Mouse (Mus musculus) cerebellum, adult (tissue): ENCODE data around the gene Tmem132b.
"Not testable (repeated sequence)": the region's sequence is repeated elsewhere in the genome, so short reads cannot be mapped to it uniquely, and the experiment has no call there.

Source experiments
- ATAC-seq: cut with Nextera tagmentation; 2 replicates; pipeline ENCODE4 v1.9.2; 2017; ENCODE audit warnings: mild to moderate bottlenecking, moderate library complexity, mixed read lengths; ENCODE audit not compliant: insufficient number of reproducible peaks, low FRiP score, low TSS enrichment

Gene Tmem132b

GRCm38 (mm10) chr5:125531634-125532033, at the start of gene Tmem132b:
Gene Tmem132b (plus strand): TSS chr5:125531774.
- ATAC-seq = no peak

GRCm38 (mm10) chr5:125482474-125482873, 49.1 kb upstream of the Tmem132b start:
- no peak for ATAC-seq

DNA sequence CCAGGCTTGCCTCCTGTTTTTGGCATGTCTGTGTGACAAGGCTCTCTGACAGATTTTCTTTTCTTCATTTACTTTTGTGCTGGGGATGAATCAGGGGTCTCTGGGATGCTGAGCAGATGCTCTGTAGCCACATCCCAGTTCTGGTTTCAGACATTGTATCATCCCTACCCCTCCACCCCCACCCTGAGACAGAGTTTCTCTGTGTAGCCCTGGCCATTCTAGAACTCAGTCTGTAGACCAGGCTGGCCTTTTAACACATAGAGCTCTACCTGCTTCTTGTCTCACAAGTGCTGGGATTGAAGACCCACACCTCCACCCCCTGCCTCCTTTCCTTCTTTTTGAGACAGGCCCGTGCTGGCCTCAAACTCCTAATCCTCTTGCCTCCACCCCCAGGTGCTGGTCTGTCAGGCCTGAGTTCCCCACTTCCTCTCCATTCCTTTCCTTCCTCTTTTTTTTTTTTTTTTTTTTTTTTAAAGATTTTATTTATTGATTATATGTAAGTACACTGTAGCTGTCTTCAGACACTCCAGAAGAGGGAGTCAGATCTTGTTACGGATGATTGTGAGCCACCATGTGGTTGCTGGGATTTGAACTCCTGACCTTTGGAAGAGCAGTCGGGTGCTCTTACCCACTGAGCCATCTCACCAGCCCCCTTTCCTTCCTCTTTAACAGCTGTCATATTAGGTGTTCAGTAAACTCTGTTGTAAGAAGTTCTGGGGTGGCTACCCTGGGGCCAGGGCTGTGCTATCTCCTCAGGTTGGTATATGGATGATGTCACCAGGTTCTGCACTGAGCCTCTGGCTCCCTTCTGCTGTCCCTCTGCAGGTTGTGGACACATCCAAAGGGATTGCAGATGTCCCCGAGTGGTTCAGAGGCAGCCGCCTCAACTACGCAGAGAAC, 47.6 kb upstream of the Tmem132b start:
- ATAC-seq = no peak

DNA sequence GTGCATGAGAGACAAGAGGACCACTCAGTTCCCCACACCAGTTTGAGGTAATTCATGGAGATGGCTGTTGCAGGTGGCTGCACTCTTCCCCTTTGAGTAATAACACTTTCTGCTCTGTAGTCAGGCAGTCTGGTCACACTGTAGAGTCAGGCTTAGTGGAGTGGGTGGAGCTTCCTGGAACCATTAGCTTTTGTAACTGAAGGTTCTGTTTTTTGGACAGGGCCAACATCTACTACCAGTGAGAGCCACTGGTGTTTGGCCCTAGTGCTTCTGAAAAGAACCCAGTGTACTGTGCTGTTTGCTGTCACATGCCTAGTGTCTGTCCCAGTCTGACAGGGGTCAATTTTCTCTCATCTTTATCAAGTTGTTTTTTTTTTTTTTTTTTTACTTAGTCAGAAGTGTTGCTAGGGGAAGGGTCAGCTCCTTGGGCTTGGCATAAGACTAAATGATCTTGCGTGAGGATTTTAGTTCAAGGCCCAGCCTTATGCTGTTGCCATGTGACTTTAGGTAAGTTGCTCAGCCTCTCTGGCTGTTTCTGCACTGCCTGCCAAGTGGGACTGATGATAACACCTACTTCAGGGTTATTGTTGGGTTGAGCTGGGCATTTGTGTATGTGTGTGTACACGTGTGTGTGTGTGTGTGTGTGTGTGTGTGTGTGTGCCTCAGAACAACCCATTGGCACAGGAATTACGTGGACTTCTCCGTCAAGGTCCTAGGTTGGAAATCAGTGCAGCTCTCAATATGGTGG, 46.4 kb upstream of the Tmem132b start:
- no peak for ATAC-seq

GRCm38 (mm10) chr5:125486088-125486487, 45.5 kb upstream of the Tmem132b start:
- ATAC-seq = no peak

- ATAC-seq = peak; percentile 54
These were observed 44.0 kb upstream of the Tmem132b start for GRCm38 (mm10) chr5:125487375-125488115.

GRCm38 (mm10) chr5:125488116-125488455, 43.5 kb upstream of the Tmem132b start:
- ATAC-seq = no peak

DNA sequence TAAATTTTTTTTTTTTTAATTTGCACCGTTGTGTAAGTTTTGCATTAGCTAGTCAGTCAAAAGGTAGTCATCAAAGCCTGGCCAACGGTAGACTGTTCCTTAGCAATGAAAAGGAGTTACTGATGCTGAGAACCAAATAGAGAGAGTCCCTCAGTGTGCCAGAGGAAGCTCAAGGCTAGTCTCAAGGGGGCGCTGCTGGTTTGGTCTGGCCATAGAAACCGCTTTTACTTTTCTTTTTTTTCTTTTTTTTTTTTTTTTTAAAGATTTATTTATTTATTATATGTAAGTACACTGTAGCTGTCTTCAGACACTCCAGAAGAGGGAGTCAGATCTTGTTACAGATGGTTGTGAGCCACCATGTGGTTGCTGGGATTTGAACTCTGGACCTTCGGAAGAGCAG, 42.6 kb upstream of the Tmem132b start:
- not testable (repeated sequence) for ATAC-seq

- peak; percentile 57; the same call in 1 of the 2 replicates for ATAC-seq
These were observed 40.5 kb upstream of the Tmem132b start for GRCm38 (mm10) chr5:125491107-125491506.

DNA sequence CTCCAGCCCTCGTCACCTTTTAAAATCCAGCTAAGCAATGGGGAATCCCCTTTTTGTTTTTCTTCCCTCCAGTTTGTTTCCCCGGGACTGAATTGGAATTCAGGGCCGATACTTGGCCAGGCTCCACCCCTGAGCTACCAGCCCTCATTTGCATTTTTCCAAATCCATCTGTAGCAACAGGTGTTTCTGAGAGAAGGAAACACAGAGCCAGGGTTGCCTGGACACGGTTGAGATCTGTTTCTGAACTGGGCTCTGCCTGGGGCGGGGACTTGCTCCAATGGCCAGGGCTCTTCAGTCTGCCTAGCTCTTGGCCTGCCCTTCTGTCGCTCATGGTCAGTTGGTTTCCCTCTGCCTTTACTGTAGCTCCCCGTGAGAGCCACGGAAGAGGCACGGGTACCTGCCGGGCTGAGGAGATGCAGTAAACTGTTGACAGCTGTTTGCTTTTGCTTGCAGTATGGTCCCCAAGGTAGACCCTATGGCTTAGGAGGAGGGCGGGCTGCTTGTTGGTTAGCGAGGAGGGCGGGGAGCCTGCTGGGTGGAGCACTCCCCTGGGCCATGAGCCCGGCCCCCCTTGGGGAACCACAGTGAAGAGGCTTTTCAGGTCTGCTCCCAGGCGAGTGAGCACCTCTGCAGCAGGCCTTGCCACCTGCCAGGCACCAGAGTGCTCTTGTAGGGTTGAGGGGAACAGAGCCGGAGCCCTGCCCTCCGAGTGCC, 39.0 kb upstream of the Tmem132b start:
- ATAC-seq = no peak

- no peak for ATAC-seq
These were observed 38.5 kb upstream of the Tmem132b start for GRCm38 (mm10) chr5:125493093-125493423.

- no peak for ATAC-seq
These were observed 35.9 kb upstream of the Tmem132b start for GRCm38 (mm10) chr5:125495655-125496054.

DNA sequence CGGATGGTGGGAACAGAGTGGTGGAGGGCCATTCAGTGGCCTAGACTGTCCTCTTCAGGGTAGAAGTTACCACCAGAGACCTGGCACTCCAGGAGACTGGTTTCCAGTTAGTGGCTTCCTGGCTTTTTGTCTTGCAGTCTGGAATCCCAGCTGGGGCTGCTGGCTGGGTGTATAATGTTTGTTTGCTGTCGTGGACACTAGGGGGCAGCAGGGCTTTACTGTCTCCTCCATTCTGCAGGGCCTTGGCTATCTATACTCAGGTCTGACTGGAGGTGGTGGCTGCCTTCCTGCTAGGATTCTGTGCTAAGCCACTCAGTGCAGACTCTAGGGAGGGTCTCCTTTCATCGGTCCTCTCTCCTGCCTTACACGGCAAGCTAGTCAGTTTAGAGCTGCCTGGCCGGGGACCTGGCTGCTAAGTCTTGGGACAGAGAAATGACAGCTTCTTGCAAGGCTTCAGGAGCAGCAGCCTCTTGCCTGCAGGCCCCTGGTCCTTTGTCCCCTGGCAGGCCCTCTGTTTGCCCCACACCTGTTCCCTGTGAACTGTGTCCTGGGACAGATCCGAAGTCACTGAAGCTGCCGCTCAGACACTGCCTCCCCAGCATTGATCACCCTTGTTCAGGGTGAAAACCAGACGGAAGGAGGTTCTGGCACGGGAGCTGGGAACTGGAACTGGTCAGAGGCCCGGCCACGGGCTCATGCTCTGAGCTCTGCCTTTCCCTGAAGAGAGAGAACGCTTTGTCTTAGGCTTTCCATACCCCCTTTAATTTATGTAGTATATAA, 33.6 kb upstream of the Tmem132b start:
- peak; percentile 90 for ATAC-seq

GRCm38 (mm10) chr5:125501505-125501904, 30.1 kb upstream of the Tmem132b start:
- no peak for ATAC-seq

DNA sequence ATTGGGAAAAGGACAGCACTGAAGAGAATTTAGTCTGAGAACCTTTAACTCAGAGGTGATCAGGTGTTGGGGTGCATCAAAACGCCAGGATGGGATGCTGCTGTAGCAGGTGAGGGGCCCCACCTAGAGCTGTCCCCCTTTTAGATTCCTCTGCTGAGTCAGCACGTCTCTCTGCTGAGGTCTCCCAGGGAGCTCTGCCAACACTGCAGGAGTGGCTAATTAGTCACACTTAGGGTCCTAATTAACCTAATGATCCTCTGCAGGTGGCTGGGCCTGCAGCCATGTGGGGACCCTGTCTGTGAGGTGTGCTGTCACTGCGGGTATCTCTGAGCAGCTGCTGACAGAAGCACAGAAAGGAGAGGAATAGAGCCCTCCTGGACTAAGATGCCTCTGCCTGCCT, 29.4 kb upstream of the Tmem132b start:
- no peak for ATAC-seq

- ATAC-seq = no peak
These were observed 27.9 kb upstream of the Tmem132b start for GRCm38 (mm10) chr5:125503628-125504027.

DNA sequence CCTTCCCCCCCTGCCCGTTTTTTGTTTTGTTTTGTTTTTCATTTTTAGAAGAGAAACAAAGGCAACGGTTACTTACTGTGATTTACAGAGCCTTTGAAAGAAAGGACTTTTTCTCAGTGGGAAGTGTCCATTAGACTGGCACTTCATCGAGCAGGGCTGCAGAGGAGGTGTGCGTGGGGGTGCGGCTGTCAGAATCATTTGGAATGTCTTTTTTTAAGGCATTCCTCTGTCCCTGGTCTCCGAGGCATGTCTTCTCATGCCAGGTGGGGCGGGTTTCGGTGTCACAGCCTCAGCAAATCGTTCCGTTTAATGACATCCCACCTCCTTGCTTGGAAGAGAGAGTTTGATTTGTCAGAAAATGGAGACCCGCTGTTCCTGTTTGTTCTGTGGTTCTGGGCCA, 26.9 kb upstream of the Tmem132b start:
- ATAC-seq = no peak

DNA sequence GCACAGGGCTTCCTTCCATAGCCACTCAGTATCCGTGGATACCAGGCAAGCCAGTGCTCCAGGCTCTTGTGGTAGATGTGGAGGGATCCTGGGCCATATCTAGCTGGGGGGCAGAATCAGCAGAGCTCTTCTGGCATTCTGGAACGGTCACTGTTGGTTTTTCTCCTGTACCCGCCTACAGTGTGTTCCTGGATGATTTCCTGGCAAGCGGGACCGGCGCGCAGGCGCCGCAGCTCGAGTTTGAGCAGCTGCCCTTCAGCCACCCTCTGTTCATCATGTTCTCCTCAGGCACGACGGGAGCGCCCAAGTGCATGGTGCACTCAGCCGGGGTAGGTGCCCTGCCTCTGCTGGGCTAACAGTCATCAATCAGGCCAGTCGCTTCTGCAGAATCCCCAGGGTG, 25.6 kb upstream of the Tmem132b start:
- ATAC-seq = no peak

DNA sequence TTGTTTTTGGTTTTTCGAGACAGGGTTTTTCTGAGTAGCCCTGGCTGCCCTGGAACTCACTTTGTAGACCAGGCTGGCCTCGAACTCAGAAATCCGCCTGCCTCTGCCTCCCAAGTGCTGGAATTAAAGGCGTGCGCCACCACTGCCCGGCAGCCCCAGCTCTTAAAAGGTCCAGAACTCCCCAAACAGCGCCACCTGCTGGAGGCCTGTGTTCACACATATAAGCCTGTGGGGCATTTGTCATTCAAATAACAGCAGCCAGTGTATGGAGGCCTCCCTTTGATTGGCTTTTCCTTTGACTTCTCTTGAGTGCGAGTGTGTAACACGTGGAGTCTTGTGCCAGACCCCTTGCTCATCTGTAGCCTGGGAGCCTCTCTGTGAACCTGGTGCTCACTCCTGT, 24.0 kb upstream of the Tmem132b start:
- ATAC-seq = no peak

DNA sequence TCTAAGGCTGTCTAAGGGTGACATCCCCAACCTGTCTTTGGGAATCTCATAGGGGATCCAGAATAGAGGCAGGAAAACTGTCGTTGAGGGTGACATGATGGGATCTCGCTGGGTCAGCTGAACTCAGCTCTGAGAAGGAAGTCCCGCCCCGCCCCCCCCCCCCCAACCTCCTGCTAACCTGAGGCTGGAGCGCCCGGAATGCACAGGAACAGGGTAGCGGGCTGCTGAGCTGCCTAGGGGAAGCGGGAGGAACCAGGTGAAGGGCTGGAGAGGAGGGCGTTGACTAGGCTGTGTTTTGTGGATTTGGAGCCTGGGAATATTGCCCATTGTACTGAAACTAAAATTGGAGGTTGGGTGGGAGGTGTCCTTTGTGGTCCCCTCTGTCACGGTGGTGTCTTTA, 23.6 kb upstream of the Tmem132b start:
- ATAC-seq = no peak
